Mouse (Mus musculus) lung, embryonic 15.5 days (tissue): Measurements from ENCODE around the gene Thrap3. TPM values are rescaled to one million over a fixed set of nuclear protein-coding genes. Genes with fewer than 3 reads are reported as not detected.

Source experiments
- ATAC-seq: fragments of 200-750 bp; cut with Nextera tagmentation; 2 replicates; pipeline ENCODE4 v1.8.0; 2017; ENCODE audit warnings: moderate number of reproducible peaks, borderline replicate concordance; ENCODE audit not compliant: low FRiP score, low TSS enrichment; ENCODE audit errors: extremely low read depth
- H3K27ac ChIP-seq: fragments of 300-500 bp; sonication (generic); 2 replicates; pipeline ENCODE4 v1.5.1; 2015; ENCODE audit warnings: moderate library complexity, mild to moderate bottlenecking, inconsistent platforms
- H3K27me3 ChIP-seq: fragments of 300-500 bp; sonication (generic); 2 replicates; pipeline ENCODE4 v1.6.1; 2015; ENCODE audit warnings: inconsistent platforms
- H3K36me3 ChIP-seq: fragments of 300-500 bp; sonication (generic); 2 replicates; pipeline ENCODE4 v1.6.1; 2015; ENCODE audit warnings: inconsistent platforms
- H3K4me1 ChIP-seq: fragments of 300-500 bp; sonication (generic); 2 replicates; pipeline ENCODE4 v1.6.1; 2015; ENCODE audit warnings: inconsistent platforms
- H3K4me2 ChIP-seq: fragments of 300-500 bp; sonication (generic); 2 replicates; pipeline ENCODE4 v1.6.1; 2015; ENCODE audit warnings: inconsistent platforms, mild to moderate bottlenecking, moderate library complexity
- H3K4me3 ChIP-seq: fragments of 300-500 bp; sonication (generic); 2 replicates; pipeline ENCODE4 v1.5.1; 2015; ENCODE audit warnings: mild to moderate bottlenecking, inconsistent platforms
- H3K9ac ChIP-seq: fragments of 300-500 bp; sonication (generic); 2 replicates; pipeline ENCODE4 v1.6.1; 2015; ENCODE audit warnings: inconsistent platforms
- H3K9me3 ChIP-seq: fragments of 300-500 bp; sonication (generic); 2 replicates; pipeline ENCODE4 v1.6.1; 2016; ENCODE audit warnings: inconsistent platforms
- WGBS: fragments of 180-500 bp; shearing (Covaris S2); methylation state at CpG from one replicate; pipeline ENCODE4 v1.1.7; 2015; 5-methylcytosine and 5-hydroxymethylcytosine counted together
- polyA plus RNA-seq: library from polyadenylated mRNA; unstranded; fragments of >200 nt; fragmentation: Nextera tagmentation; extraction: Ambion mirVana; gene quantifications from 2 replicates; pipeline ENCODE4 v1.2.1, GENCODE M21; 2015

Gene Thrap3
- polyA plus RNA-seq = 228 and 230 TPM in 2 replicates

DNA sequence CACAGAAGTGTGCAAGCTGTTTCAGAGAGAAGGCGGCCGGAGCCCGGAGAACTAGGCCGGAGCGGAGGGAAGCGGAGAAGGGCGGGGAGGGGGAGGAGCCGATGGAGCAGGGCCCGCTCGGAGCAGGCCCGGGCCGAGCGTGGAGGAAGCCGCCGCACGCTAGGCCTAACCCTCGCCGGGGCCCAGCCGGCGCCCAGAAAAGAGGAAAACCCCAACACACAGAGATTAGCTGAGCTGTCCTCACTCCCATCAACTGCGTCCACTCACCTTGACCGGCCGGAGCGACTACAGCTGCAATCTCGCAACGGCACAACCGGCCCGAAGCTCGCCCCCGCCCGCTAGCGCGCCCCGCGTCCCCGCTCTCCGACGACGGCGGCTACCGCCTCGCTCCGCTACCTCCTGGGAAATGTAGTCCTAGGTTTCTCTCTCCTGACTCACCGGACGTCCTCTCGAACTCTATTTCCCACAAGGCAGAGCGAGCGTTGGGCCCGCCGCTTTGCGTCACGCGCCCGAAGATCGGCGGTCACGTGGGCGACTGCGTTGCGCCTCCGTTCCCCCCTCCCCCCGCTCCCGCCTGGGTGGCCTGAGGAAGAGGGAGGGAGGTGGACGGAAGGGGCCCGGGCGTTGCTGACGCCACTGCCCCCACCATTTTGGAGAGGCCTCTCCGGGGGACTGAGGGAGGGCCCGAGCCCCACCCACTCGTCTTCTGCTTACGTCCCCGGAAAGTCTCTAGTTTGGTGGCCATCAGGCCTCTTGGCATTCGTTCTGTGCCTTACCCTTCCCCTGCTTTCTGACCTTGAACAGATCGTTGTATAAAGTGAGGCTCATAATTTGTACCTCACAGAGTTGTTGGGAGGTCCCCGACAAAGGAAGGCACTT lies at the start of gene Thrap3:
TSS of gene Thrap3 (minus strand) at position 458 of the 879 bp plus-strand sequence.
- peak; percentile 99 for ATAC-seq
- under 1% methylated on average over 75 of the region's 75 CpGs for WGBS
- peaks cover 45% of the 10 kb centered on the region for H3K4me1 ChIP-seq
- H3K4me2 ChIP-seq = peak within 1 kb of the TSS; percentile 62
- no peaks in the 10 kb centered on the region for H3K36me3 ChIP-seq
- H3K9me3 ChIP-seq = no peaks in the 10 kb centered on the region
- H3K4me3 ChIP-seq = peak within 1 kb of the TSS; percentile 78
- H3K27ac ChIP-seq = peak within 1 kb of the TSS; percentile 97
- no peaks in the 10 kb centered on the region for H3K27me3 ChIP-seq
- peak within 1 kb of the TSS; percentile 82 for H3K9ac ChIP-seq

DNA sequence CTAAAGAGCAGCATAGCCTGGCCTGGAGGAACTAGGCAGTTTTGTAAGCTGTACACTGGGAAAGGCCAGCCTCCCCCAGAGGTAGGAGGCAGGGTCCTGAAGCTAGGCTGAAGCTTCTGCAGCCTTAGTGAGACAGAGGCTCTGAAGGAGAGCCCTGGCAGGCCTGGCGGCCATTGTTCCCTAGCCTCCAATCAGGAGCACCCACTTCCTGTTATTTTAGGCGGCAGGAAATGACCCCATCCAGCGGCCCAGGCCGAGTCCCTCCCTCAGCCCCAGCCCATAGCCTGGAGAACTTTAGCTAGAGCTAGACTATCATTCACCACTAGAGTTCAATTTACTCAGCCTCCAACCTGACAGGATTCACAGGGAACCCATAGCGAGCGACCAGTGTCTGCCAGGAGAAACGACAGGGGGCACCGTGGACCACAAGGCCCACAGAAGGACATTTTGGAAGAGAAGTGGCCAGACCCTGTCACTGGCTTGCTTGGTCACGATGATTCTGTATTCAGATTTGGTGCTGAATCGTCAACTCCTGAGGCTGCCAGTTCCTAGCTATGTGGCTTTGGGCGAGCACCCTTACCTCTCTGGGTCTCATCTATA lies 49.2 kb upstream of the Thrap3 start:
- WGBS = 56% methylated on average over 11 of the region's 11 CpGs
- Histone ChIP-seq H3K9me3 (no peaks in the 10 kb centered on the region), H3K9ac (no peak overlapping the region), H3K4me3 (no peak overlapping the region), H3K36me3 (0 out of 2 replicates have a peak, but pooled peaks cover 3% of the 10 kb centered on the region), H3K27me3 (no peaks in the 10 kb centered on the region), H3K4me1 (peaks cover 43% of the 10 kb centered on the region), H3K27ac (peak overlapping the region; percentile 64), H3K4me2 (peak overlapping the region; percentile 31)
- ATAC-seq = no peak

DNA sequence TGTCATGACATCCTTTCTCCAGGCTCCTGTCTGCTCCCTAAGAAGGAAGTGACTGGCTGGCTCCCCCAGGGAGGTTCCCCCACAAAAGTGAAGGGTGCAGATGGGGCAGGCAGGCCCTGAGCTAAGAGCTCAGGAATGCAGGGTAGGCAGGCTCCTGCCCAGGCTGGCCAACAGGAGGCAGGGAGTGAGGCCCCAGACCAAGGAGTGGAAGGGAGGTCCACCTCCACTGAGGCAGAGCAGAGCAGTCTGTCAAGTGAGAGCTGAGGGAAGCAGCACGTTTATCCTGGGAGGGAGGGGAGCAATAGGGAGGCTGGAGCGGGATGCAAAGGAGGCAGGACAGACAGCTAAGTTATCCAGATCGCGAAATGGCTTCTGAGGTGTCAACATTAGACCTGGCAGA lies 48.1 kb upstream of the Thrap3 start:
- H3K4me2 ChIP-seq = no peak overlapping the region; the same call in 1 of the 2 replicates
- H3K9me3 ChIP-seq = no peaks in the 10 kb centered on the region
- no peak for ATAC-seq
- no peaks in the 10 kb centered on the region for H3K27me3 ChIP-seq
- WGBS = 43% methylated on average over 4 of the region's 4 CpGs
- H3K4me3 ChIP-seq = no peak overlapping the region
- peaks cover 42% of the 10 kb centered on the region for H3K4me1 ChIP-seq
- no peak overlapping the region for H3K9ac ChIP-seq
- H3K36me3 ChIP-seq = 0 out of 2 replicates have a peak, but pooled peaks cover 3% of the 10 kb centered on the region
- no peak overlapping the region for H3K27ac ChIP-seq

DNA sequence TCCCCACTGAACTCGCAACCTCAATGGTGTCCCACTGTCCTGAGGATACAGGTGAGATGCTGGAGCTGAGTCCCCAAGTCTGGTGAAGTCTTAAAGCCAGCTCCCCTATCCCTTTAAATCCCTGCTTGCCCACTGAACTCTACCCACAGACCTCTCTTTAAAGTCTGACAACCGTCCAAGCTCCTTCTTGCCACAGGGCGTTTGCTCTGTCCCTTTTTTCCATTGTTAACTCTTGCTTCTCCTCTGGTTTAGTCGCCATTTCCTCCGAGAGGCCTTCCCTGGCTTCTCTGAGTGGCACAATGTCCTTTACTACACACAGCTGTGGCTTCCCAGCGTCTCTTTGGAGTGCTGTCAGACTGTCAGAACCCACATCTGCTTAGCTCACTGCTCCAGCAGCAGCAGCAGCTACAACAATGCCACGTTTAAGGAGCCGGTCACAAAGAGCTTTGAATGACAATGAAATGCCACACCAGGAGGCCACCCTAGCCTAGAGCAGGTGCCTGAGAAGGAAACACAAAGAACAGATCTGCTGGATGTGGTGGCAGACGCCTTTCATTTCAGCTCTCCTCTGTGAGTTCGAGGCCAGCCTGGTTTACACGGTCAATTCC lies 45.8 kb upstream of the Thrap3 start:
- peaks cover 26% of the 10 kb centered on the region for H3K4me1 ChIP-seq
- H3K4me3 ChIP-seq = no peak overlapping the region
- H3K9me3 ChIP-seq = no peaks in the 10 kb centered on the region
- ATAC-seq = no peak
- H3K27me3 ChIP-seq = no peaks in the 10 kb centered on the region
- no peak overlapping the region for H3K27ac ChIP-seq
- no peak overlapping the region for H3K9ac ChIP-seq
- H3K4me2 ChIP-seq = no peak overlapping the region
- H3K36me3 ChIP-seq = 0 out of 2 replicates have a peak, but pooled peaks cover 3% of the 10 kb centered on the region
- 37% methylated on average over 11 of the region's 11 CpGs for WGBS

DNA sequence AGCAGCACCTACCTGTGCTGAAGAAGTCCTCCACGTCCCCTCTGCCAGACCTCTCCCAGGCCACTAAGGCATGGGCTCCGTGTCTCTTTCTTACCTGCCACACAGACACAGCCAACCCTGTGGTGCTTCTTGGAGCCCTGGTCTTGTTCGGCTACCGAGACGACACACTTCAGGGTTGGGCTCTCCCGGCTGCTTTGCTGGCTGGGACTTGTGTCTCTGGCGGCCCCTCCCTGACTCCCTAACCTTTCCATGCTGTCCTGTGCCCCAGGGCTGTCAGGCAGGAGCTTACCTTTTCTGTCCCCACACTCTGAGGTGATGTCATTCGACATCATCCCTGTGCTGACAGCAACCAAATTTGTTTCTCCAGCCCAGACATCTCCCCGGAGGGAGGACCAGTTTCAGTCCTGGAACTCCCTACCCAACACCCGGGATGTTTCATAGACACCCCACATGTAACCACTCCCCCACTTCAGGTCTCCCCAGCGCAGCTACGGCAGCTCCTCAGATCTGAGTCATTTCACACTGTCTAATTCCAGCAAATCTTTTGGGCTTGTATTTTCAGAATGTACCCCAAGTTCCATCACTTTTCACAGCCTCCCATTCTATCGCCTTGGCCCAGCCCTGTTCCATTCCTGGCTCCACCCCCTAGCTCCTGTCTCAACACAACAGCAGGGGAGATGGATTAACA lies 43.8 kb upstream of the Thrap3 start:
- no peak overlapping the region for H3K4me2 ChIP-seq
- peaks cover 8% of the 10 kb centered on the region; the same call in 1 of the 2 replicates for H3K4me1 ChIP-seq
- no peak for ATAC-seq
- H3K27me3 ChIP-seq = no peaks in the 10 kb centered on the region
- H3K9ac ChIP-seq = no peak overlapping the region
- WGBS = 70% methylated on average over 13 of the region's 13 CpGs
- H3K36me3 ChIP-seq = peaks cover 11% of the 10 kb centered on the region
- no peak overlapping the region for H3K27ac ChIP-seq
- no peak overlapping the region for H3K4me3 ChIP-seq
- H3K9me3 ChIP-seq = no peaks in the 10 kb centered on the region

DNA sequence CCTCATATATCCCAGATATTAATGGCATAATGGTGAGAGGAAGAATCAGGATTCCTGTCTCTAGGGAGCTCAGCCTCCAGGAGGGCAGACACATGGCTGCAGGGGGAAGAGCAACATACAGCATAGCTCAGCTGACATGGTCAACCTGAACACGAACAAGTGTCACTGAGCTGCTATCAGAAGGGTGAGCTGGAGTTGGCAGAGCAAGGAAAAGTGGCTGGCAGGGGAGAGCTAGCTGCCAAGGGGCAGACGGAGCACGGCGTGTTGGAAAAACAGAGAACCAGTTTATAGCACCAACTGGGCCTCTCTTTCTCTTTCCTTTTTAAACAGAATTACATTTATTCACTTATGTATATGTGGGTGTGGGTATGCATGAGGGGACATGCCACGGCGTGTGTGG lies 40.0 kb upstream of the Thrap3 start:
- Histone ChIP-seq H3K27me3 (no peaks in the 10 kb centered on the region), H3K9ac (no peak overlapping the region), H3K4me3 (no peak overlapping the region), H3K27ac (no peak overlapping the region), H3K9me3 (no peaks in the 10 kb centered on the region), H3K4me2 (no peak overlapping the region), H3K36me3 (peaks cover 47% of the 10 kb centered on the region), H3K4me1 (no peaks in the 10 kb centered on the region)
- ATAC-seq = no peak
- 81% methylated on average over 6 of the region's 6 CpGs for WGBS

DNA sequence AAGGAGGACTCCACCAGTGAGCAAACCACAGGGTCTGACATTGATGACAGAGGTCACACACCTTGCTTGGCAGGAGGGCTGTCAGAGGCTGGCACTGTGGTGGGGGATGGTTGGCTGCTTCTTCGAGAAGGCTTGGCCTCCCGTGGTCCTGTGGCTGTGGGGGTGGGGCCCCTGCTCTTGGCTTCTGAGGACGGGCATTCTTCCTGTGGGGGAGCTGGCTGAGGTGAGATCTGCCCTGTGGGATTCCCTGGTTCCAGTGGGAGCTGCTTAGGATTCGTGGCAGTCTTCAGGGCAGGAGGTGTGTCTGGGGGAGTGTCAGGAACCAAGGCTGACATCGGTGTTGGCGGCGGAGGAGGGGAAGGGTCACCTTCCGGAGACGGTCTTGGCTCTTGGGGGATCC lies 39.4 kb upstream of the Thrap3 start:
- 44% methylated on average over 9 of the region's 9 CpGs for WGBS
- no peak overlapping the region for H3K27ac ChIP-seq
- ATAC-seq = no peak

DNA sequence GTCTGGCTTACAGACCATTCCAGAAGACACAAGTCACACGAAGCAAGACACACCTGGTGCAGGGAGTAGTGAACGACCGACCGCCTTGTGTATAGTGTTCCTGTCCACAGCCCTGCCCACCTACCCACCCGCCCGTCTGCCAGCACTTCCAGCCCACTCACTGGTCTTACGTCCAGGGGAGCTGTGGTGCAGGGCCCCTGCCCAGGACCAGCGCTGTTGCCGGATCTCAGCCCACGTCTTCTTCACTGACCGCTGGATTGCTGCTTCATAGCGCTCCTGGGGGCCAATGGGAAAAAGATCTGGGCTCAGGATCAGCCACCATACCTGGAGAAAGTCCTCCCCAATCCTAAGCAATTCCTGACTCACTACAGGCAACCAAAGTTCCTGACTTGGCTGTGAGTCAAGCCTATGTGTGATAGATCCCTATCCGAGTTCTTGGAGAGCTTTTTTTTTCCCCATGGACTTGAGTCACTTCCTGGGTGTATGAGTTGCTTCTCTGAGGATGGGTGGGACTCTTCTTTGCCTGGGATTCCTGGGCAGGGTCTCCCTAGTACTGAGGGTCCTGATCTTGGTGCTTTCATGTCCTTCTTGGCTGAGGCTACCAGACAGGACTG lies 37.4 kb upstream of the Thrap3 start:
- 86% methylated on average over 13 of the region's 13 CpGs for WGBS

More for the DNA sequence above, 39.4 kb upstream of the Thrap3 start:
- Histone ChIP-seq H3K9ac (no peak overlapping the region), H3K4me3 (no peak overlapping the region), H3K27me3 (no peaks in the 10 kb centered on the region), H3K36me3 (peaks cover 49% of the 10 kb centered on the region), H3K9me3 (no peaks in the 10 kb centered on the region), H3K4me2 (no peak overlapping the region), H3K4me1 (0 out of 2 replicates have a peak, but pooled peaks cover 2% of the 10 kb centered on the region)

DNA sequence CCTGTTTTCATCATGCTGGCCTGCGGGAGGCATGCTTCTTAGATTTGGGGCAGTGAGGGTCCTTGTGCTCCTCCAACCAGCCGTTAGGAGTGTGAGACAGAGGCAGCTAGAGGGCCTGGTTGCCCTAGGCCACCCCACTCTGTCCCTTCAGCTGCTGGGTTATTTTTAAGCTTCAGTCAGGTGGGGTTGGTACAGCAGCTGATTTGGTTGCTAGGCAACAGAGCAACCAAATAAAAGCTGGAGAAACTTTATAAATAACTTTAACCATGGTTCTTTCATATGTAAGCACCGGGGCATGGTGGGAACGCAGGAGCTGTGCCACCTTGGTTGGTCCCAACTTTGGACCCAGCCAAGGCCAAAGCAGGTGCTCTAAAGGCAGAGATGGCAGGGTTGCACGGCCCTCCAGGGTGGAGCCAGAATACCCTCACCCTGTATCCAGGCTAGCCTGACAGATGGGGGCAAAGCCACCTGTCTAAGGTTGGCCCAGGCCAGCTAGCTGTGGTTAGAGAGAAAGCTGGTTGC lies 35.2 kb upstream of the Thrap3 start:
- Histone ChIP-seq H3K4me1 (0 out of 2 replicates have a peak, but pooled peaks cover 3% of the 10 kb centered on the region), H3K27ac (no peak overlapping the region; the same call in 1 of the 2 replicates), H3K4me3 (no peak overlapping the region), H3K9ac (no peak overlapping the region), H3K36me3 (peaks cover 90% of the 10 kb centered on the region), H3K4me2 (no peak overlapping the region), H3K27me3 (no peaks in the 10 kb centered on the region), H3K9me3 (no peaks in the 10 kb centered on the region)
- 73% methylated on average over 5 of the region's 5 CpGs for WGBS
- ATAC-seq = no peak

More for the DNA sequence above, 37.4 kb upstream of the Thrap3 start:
- no peak for ATAC-seq
- H3K4me2 ChIP-seq = no peak overlapping the region
- H3K36me3 ChIP-seq = peaks cover 68% of the 10 kb centered on the region
- H3K9ac ChIP-seq = no peak overlapping the region
- no peak overlapping the region for H3K4me3 ChIP-seq
- H3K27me3 ChIP-seq = no peaks in the 10 kb centered on the region
- H3K27ac ChIP-seq = no peak overlapping the region
- 0 out of 2 replicates have a peak, but pooled peaks cover 3% of the 10 kb centered on the region for H3K4me1 ChIP-seq
- no peaks in the 10 kb centered on the region for H3K9me3 ChIP-seq

DNA sequence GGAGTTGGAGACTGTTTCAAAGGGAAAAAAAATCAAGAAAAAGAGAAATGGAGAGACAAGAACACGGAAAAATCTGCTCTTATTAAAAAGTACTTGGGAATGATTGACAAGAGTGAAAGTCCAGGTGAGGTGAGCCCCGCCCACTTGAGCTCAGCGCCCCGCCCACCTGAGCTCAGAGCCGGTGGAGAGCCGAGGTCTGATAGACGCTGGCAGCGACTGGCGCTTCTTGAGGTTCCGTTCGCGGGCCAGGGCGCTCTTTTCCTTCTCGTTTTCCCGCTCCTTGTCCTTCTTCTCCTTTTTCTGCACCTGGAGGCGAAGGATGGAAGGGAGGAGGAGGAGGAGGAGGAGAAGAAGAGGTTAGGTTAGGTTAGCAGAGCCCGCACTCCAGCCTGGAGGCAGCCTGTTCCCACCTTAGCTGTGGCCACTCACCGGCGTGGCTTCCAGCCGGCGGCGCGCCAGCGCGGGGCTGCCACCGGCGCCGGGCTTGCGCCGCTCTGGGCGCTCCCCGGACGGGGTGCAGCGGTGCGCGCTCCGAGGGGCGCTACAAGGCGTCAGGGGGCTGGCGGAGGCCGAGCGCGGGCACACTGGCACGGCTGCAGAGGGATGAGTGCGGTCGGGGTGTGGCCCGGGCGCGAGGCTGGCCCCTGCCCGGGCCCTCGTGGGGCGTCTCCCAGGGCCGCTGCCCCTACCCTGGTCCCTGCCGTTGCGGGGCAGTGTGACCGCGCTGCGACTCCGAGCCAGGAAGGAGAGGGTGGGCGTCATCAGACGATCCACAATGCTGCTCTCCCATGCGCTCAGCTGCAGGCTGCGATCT lies 34.1 kb upstream of the Thrap3 start:
- WGBS = 46% methylated on average over 63 of the region's 63 CpGs
- Histone ChIP-seq H3K9me3 (no peaks in the 10 kb centered on the region), H3K9ac (0 out of 2 replicates have a peak overlapping the region, but pooled peaks have one; percentile 10), H3K4me1 (0 out of 2 replicates have a peak, but pooled peaks cover 3% of the 10 kb centered on the region), H3K27me3 (no peaks in the 10 kb centered on the region), H3K4me2 (peak overlapping the region; percentile 54), H3K36me3 (peaks cover 96% of the 10 kb centered on the region), H3K4me3 (peak overlapping the region; percentile 22), H3K27ac (no peak overlapping the region; the same call in 1 of the 2 replicates)
- ATAC-seq = peak; percentile 27; the same call in 1 of the 2 replicates
